Mouse (Mus musculus): ENCODE results near the gene Gm11541.
A peak's percentile ranks its signal among the peaks of the same experiment; 100 is the strongest.

Gene Gm11541

DNA sequence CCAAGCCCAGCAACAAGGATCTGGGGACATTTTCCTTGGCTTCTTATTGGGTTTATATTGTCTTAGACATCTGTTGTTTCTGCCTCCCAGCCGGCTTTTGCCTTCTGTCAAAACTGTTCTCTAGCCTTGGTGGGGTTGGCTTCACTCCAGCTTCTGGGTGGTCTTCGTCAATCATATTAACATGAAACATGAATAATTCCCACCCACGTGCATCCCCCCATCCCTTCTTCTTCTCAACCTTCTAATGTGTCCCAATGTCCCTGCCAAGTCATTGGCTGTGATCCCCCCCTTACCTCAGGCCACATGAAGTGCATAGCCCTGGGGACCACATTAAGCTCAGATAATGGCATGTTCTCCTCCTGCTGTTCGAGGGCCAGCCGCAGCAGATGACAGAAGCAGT is at the start of gene Gm11541:
Gene Gm11541, minus strand, starts transcription at position 28 of the 400 bp plus-strand sequence.
- DNase-seq (ENCODE audit: low spot score in 2 of 2) = no peak

DNA sequence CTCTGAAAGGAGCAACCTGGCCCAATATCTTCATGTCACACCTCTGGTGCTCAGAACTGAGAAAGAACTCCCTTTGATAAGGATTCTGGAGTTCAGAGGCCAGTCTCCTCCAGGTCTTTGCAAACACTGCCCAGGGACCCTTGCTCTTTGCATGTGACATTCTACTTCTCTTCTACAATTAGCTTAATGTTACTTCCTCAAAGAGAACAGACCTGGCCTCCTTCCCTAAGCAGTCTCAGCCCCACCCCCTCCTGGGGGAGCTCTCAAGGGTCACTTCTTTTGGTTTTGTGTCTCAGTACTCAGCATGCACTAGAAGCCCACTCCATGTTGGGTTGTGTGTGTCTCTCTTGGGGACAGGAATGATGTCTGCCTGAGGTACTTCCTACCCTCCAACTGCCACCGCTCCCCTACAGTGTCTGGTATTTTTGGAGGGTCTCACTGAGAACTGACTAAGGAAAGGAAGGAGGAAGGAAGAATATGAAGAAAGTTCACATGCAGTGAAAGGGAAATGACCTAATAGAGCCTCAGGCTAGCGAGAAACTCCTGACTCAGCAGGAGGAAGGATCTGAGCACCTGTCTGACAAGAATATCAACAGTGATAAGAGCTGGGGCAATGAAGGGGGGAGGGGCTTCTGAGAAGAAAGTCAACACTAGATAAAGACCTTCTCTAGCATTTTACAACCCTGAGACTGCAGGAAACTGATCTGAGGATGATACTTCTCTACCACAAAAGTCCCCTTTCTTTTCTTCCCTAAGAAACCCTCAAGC is 48.8 kb upstream of the Gm11541 start:
- DNase-seq (ENCODE audit: low spot score in 2 of 2) = no peak

DNA sequence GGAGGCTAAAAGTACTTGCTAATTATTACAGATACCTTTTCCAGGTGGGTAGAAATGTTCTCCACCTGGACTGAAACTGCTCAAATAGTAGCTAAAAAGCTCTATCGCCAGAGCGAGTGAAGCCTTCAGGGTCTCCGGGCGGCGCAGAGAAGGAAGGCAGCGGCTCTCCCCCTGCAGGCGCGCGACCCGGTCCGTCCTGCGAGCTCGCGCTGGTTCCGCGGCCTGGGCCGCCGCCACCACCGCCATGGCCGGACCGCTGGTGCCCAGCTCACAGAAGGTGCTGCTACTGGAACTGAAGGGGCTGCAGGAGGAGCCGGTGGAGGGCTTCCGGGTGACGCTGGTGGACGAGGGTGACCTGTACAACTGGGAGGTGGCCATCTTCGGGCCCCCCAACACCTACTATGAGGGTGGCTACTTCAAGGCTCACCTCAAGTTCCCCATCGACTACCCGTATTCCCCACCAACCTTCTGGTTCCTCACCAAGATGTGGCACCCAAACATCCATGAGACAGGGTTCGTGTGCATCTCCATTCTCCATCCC is 37.5 kb upstream of the Gm11541 start, which contains the start of gene Cdc34b:
Gene Cdc34b, plus strand, starts transcription at position 51 of the 541 bp plus-strand sequence.
- DNase-seq (ENCODE audit: low spot score in 2 of 2) = no peak

DNA sequence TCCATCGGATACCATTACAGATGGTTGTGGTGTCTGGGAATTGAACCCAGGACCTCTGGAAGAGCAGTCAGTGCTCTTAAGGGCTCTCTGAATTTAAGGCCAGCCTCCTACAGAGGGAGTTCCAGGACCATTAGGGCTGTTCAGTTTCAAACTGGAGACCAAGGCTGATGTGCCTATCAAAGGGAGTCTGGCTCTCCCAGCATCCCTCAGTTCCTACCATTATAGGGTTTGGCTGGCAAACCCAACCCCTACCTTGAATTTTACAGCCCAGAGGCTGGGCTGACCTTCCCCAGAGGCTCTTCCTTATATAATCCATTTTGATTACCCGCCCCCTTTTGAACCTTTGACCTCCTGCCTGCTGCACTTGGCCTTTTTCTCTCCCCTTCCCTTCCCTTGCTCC is 31.4 kb upstream of the Gm11541 start:
- no peak for DNase-seq (ENCODE audit: low spot score in 2 of 2)

DNA sequence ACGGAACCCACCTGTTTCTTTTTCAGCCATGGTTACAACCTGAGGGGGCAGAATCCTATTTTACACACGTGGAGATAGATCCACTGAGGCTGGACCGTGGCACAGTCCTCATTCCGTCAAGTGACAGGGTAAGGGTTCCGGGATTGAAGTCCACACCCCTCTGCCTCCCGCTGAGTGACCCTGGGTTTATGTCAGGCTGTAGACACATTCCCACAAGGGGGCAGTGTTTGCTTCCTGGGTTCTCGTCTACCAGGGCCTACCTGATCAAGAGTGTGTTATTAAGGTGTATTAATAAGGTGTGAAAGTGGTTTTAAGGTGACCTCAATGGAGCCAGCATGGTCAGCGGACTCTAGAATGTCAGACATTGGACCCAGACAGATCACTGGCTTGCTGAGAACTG is 28.5 kb upstream of the Gm11541 start:
- DNase-seq (ENCODE audit: low spot score in 2 of 2) = no peak

DNA sequence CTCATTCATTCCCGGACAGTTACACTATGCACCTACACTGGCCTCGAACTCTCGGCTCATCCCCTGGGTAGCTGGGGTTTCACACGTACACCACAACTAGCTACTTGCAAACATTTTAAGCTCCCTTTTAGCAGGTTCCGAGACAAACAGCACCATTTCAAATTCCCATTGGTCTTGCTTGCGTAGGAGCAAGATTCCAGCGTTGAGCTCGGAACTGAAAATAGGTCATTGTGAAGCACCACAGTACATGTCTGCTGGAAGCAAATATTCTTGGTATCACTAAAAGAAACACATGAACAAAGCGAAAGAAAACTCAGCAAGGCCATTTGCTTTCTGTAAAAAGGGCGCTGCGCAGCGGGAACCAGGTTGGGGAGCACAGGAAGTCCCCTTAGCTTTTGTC is 26.9 kb upstream of the Gm11541 start:
- no peak for DNase-seq (ENCODE audit: low spot score in 2 of 2)

DNA sequence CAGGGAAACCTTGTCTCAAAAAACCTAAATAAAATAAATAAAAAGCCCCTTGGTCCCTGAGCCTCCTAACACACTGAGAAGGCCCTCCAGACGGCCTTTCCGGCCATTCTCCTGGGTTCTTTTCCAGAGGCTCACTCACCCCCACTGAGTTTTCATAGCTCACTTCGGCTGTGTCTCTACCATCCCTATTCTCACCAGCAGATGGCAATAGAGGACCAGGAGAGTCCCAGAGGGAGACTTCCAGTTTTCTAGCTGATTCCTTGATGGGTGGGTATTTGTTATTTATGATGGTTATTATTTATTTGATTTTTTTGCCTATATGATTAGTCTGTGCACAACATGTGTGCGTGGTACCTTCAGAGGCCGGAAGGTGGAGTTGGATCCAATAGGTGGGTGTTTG is 26.0 kb upstream of the Gm11541 start:
- peak; percentile 58 to 84 for DNase-seq (ENCODE audit: low spot score in 2 of 2)

DNA sequence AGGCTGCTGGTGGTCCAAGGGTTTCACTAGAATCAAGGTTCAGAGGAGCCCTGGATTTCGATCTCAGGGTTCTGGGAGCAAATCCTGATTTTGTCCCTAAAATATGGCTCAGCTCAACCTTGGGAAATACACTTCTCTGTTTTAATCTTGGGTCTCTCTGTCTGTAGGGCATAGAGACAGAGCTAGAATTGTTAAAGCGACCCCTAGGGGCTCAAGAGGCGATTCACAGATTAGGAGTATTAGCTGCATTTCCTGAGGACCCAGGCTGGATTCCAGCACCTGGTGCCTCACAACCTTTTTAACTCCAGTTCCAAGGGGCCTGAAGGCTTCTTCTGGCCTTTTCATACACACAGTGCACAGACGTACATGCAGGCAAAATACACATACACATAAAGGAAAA is 25.3 kb upstream of the Gm11541 start:
- no peak for DNase-seq (ENCODE audit: low spot score in 2 of 2)

DNA sequence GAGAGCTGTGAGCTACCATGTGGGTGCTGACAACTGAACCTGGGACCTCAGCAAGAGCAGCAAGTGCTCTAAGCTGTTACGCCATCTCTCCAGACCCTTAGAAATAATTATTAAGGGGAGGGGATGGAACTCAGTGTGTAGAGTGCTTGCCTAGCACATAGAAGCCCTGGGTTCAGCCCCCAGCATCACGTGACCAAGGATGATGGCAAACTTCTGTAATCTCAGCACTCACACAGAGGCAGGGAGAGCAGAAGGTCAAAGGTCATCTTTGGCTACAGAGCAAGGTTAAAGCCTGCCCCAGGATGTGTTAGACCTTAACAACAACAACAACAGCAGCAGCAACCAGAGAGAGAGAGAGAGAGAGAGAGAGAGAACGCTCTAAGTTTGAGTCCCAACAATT is 24.2 kb upstream of the Gm11541 start:
- DNase-seq (ENCODE audit: low spot score in 2 of 2) = no peak

DNA sequence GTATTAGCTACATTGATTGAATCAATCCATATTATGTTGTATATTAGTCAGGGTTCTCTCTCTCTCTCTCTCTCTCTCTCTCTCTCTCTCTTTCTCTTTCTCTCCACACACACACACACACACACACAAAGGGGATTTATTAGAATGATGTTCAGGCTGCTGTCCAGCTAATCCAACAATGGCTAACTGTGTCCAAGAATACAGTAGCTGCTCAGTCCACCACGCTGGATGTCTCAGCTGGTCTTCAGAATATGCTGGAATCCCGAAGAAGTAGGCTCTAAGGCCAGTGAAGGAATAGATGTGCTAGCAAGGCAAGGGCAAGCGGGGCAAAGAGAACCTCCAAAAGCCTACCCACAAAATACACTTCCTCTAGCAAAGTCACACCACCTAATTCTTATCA is 23.0 kb upstream of the Gm11541 start:
- no peak for DNase-seq (ENCODE audit: low spot score in 2 of 2)

DNA sequence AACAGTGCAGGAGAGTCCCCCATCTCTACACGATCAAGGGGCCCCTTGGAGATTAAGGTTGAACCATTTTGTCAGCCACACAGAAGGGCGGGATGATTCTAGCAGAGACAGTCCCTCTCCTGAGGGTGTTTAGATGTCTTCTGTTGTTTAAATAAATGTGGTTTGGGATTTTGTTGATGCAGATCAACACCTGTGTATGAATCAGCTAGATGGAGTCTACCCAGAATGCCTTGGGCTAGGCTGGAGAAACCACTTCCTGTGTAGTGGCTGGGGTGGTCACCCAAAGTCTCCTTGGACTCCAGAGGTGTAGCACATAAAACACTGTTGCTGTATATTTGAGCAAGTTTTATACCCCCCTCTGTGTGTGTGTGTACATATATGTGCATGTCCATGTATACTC is 14.9 kb upstream of the Gm11541 start:
- DNase-seq (ENCODE audit: low spot score in 2 of 2) = no peak

DNA sequence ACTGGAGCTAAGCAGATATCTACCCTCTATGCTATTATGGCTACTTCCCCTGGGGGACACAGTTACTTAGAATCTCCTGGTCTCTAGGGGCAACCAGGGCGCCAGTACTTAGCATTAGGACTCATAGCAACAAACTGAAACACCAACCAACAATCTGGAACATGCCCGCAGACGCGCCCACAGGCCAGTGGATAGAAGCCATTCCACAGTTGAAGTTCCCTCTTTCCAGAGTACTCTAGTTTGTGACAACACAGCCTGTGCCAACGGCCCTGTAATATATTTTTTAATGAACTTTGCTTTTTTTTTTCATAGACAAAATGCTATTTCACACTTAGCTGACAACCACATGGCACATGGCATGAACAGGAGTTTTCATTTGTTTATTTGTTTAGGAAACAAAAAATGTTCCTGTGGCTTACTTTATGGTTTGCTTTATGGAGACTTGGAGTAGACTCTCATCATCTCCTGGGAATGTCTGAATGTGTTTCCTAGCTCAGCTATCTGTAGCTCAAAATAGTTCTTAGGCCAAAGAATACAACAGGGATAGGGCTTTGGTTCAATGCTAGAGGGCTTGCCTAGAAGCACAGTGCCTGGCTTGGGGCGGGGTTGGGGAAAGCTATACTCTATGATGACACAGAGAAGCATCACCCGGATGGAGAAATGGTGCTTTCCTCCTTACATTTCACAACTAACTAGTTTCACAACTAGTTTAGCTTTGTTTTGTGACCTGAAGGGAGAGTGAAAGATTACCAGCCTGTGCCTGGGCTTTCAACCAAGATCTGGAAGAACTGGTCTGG is 14.0 kb upstream of the Gm11541 start:
- no peak for DNase-seq (ENCODE audit: low spot score in 2 of 2)

DNA sequence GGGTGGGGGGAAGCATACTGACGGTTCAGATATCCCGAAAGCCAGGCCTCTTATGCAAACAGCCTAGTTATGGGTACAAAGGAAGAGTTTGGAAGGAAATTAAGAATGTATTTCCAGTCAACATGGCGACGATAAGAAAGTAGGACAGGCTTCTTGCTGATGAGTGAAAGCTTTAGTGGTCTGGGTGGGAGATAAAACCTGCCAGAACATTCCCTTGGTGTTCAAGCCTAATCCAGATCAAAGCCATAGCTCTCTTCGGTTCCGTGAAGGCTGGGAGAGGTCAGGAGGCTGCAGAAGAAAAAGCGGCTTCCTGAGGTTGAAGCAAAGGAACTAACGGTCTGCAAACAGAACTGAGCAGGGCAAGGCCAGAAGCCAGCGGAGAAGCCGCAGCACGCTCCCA is 12.9 kb upstream of the Gm11541 start:
- DNase-seq (ENCODE audit: low spot score in 2 of 2) = no peak

DNA sequence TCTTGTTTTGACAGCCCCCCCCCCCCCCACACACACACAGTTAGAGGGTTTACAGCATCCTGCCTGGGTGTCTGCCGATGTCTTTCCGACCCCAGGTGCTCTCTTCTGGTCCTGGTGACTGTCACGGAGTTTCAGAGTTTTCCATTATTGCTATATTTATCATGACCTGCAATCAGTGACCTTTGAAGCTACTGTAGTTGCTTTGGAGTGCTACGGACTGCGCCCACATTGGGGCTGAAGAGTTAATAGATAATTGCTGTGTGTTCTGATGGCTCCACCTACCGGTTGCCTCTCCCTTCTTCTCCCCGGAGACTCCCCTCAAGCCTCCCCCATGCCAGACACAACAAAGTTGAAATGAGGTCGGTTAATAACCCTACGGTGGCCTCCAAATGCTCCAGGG is 12.5 kb upstream of the Gm11541 start:
- DNase-seq (ENCODE audit: low spot score in 2 of 2) = peak in 1 of 2 experiments; percentile 43

DNA sequence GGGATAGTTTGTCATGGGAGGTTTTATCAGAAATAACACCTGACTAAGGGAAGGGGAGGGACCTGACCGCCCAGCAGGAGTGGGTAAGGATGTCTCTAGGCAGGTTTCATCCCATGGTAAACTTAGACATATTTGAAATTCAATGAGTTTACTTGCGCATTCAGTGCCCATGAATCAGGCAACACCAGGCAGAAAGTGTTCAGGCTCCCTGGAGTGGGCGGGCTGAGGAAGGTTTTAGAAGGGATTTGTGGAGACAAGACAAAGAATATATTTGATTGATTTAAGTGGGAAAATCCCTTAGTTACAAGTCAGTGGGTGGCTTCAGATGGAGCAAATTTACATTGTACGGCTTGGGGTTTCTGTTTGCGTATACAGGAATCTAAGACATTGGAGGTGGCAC is 11.3 kb upstream of the Gm11541 start:
- DNase-seq (ENCODE audit: low spot score in 2 of 2) = peak; percentile 59 to 64

DNA sequence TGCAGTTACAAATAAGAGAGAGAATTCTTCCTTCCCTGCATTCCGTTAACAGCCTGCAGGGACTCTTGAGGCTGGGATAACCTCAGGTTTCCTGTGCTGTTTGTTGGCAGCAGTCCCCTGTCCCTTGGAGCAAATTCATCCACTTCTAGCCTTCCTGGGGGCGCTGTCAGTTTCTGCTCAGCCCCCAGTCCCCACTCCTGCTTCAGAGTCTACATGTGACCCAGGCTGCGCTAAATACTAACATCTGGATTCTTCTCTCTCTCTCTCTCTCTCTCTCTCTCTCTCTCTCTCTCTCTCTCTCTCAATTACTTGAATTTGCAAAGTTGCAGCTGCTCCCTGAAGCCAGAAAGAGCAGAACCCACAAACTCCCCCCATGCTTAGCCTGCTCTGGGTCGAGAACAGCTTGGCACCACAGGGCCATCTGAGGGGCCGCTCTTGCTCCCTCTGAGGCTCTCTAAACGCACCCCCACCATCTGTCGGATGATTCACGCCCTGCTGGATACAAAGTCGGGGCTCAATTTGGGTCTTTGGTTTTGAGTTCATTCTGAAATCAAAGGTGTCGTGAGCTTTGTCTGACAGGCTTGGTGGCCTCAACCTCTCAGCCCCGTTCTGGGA is 9.1 kb upstream of the Gm11541 start:
- no peak for DNase-seq (ENCODE audit: low spot score in 2 of 2)

DNA sequence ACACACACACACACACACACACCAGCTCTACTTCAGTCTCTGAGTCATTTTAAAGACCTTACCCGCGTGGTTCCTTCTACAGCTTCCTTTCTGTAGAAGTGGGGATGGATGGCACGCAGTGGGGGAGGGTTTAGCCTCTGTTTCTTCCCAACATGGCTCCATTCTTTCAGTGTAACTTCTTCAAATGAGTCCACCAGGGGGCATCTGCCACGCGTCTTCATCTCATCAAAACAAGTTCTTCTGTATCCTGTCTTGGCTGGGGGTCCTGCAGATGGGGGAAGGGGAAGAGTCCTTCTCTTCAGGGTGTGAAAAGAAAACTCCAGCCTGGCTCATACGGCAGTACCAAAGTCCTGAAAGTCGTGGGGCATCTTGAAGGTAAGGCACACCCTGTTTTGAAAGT is 279 bp downstream of the Gm11541 start:
- DNase-seq (ENCODE audit: low spot score in 2 of 2) = no peak

DNA sequence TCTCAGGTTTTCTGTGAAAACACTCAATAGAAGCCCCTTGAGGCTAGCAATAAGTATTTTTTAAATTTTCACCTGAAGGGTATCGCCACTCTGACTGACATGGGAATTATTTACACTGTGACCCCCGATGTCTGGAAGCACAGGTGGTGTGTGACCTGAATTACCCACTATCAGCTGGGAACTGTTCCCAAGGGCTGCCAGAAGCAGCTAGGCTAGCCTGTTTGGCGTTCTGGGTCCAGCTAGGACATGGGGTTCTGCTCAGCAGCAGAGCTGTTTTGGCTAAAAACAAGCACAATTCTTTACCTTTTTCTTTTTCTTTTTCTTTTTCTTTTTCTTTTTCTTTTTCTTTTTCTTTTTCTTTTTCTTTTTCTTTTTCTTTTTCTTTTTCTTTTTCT is 2.1 kb downstream of the Gm11541 start:
- DNase-seq (ENCODE audit: low spot score in 2 of 2) = no peak

DNA sequence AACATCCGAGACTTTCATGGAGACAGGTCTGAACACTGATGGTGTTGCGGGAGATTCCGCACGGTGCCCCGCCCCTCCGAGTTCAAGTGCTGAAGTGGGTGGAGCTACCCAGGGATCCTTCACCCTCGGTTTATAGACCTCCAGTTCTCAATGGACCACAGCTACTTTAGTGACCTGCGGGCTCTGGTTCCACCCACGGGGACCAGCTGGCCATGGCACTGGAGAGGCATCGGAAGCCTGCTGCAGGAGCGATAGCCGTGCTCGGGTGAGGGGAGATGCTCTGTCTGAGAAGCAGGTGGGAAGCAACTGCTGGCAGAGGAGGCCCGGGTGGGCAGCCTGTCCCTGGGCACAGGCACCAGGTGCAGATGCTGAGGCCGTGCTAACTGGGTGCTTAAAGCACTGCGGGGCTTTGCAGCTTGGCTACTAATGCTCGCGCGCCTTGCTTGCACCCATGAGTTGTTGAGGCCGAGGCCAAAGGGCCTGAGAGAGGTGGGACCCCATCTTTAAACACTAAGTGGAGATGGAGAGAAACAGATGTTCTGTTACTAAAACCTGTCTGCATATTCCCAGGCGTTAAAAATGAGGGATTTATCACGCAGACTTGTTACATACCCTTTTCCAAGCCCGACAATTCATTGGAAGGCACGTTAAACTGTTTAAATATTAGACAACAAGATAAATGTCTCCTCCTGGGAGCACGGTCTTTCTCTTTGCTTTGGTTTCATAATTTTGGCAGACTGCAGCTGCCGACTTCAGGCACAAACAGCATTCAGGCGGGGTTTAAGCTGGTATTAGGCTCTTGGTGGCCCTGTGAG is 2.7 kb downstream of the Gm11541 start:
- no peak for DNase-seq (ENCODE audit: low spot score in 2 of 2)

DNA sequence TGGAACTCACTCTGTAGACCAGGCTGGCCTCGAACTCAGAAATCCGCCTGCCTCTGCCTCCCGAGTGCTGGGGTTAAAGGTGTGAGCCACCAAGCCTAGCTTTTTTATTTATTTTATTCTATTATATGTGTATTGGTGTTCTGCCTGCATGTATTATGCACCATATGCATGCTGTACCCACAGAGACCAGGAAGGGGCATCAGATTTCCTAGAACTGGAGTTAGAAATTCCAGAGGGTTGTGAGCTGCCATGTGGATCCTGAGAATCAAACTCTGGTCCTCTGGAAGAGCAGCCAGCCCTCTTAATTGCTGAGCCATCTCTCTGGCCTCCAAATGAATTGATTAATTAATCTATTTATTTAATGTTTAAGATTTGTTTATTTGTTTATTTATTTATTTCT is 4.9 kb downstream of the Gm11541 start:
- DNase-seq (ENCODE audit: low spot score in 2 of 2) = no peak

DNA sequence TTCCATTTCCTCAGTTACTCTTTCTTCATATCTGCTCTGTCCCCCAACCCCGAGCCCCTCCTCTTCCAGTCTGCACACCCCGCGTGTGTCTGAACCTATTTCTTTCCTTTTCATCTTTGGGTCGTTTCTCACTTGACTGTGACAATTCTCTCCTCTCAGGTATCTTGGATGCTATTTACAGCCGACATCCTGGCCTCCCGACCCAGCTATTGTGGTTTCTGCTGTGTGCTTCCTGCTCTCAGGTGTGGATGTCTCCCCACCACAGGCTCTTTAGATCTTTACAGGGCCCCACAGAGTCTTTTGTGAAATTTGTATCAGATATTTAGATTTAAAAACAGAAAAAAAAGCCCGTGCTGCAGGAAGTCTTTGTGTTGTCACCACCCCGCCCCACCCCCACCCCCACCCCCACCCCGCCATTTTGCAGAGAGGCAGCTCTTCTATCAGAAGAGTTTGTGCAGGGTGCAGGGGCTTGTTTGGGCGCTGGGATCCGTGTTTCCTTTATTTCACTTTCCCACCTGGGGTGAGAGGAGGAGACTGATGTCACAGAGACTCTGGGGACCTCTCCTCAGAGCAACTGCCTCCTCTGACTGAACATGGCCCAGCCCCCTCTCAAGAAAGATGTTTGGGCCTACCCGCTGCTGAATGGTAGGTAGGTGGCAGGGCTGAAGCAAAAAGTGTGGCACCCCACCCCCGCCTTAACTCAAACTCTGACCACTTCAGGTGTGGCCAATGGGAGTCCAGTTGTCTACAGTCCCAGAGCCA is 6.4 kb downstream of the Gm11541 start:
- DNase-seq (ENCODE audit: low spot score in 2 of 2) = no peak
